Mouse (Mus musculus): ENCODE data around the gene Kcnmb3.

- TF ChIP-seq CTCF (IDR thresholded peaks at IDR 0.05) (no peak), EP300 (IDR thresholded peaks at IDR 0.05) (no peak)
Measured at GRCm38 (mm10) chr3:32495856-32496710, 4.1 kb upstream of the Kcnmb3 start.
